Mouse (Mus musculus) layer of hippocampus, adult 2 months (tissue): Measurements from ENCODE around the gene Luzp2. TPM values are rescaled to one million over a fixed set of nuclear protein-coding genes. Genes with fewer than 3 reads are reported as not detected.
"Not testable (repeated sequence)": the region's sequence is repeated elsewhere in the genome, so short reads cannot be mapped to it uniquely, and the experiment has no call there.

Experiments used
- DNase-seq, 2 experiments: peaks; one replicate each; pipeline ENCODE4 v3.0.0; 2022; ENCODE audit warnings: low spot score in 2 of 2
- H3K27ac ChIP-seq: fragments of 200-600 bp; 2 replicates; pipeline ENCODE4 v1.8.1; 2022
- H3K4me3 ChIP-seq: fragments of 200-600 bp; 2 replicates; pipeline ENCODE4 v1.8.1; 2022; ENCODE audit warnings: mild to moderate bottlenecking
- CTCF ChIP-seq: fragments of 200-600 bp; conservative IDR thresholded peaks from 2 replicates; pipeline ENCODE4 v1.8.1; 2022; ENCODE audit warnings: antibody characterized with exemption, mild to moderate bottlenecking, moderate library complexity
- total RNA-seq, 2 experiments: library from RNA; stranded (reverse); gene quantifications; 2 replicates each; pipeline ENCODE4 v1.2.3; 2021

Luzp2 gene
- total RNA-seq, 2 experiments from 2014 or later = 66.1 to 68.6 TPM

GRCm38 (mm10) chr7:54893709-54894627 is 58.7 kb downstream of the Luzp2 start:
- DNase-seq = no peak
- no peak for TF ChIP-seq CTCF
- no peak overlapping the region for H3K4me3 ChIP-seq
- H3K27ac ChIP-seq = no peak overlapping the region

- H3K27ac ChIP-seq = no peak overlapping the region
- no peak overlapping the region for H3K4me3 ChIP-seq
- DNase-seq = no peak
- no peak for TF ChIP-seq CTCF
Measured at GRCm38 (mm10) chr7:54898589-54898988, 63.3 kb downstream of the Luzp2 start.

- peak overlapping the region; percentile 11; the same call in 1 of the 2 replicates for H3K4me3 ChIP-seq
- 0 out of 2 replicates have a peak overlapping the region, but pooled peaks have one; percentile 10 for H3K27ac ChIP-seq
- TF ChIP-seq CTCF = no peak
- peak in 1 of 2 experiments; percentile 14 for DNase-seq
Measured at GRCm38 (mm10) chr7:54909958-54910357, 74.7 kb downstream of the Luzp2 start.

GRCm38 (mm10) chr7:54914030-54914429 is 78.7 kb downstream of the Luzp2 start:
- no peak for TF ChIP-seq CTCF
- no peak for DNase-seq
- Histone ChIP-seq H3K4me3 (no peak overlapping the region), H3K27ac (no peak overlapping the region)

- no peak overlapping the region for H3K27ac ChIP-seq
- H3K4me3 ChIP-seq = no peak overlapping the region
- TF ChIP-seq CTCF = no peak
- DNase-seq = no peak
Measured at GRCm38 (mm10) chr7:54921991-54922390, 86.7 kb downstream of the Luzp2 start.

- DNase-seq = no peak
- Histone ChIP-seq H3K27ac (no peak overlapping the region), H3K4me3 (no peak overlapping the region)
- no peak for TF ChIP-seq CTCF
Measured at GRCm38 (mm10) chr7:54956759-54957158, 121.5 kb downstream of the Luzp2 start.

GRCm38 (mm10) chr7:54962678-54963077 is 127.4 kb downstream of the Luzp2 start:
- Histone ChIP-seq H3K27ac (no peak overlapping the region), H3K4me3 (no peak overlapping the region)
- no peak for TF ChIP-seq CTCF
- no peak for DNase-seq

GRCm38 (mm10) chr7:54977372-54977771 is 142.1 kb downstream of the Luzp2 start:
- Histone ChIP-seq H3K4me3 (no peak overlapping the region), H3K27ac (no peak overlapping the region)
- no peak for TF ChIP-seq CTCF
- no peak for DNase-seq

- TF ChIP-seq CTCF = no peak
- H3K4me3 ChIP-seq = no peak overlapping the region
- DNase-seq = no peak
- no peak overlapping the region for H3K27ac ChIP-seq
Measured at GRCm38 (mm10) chr7:54980585-54980984, 145.3 kb downstream of the Luzp2 start.

GRCm38 (mm10) chr7:55000397-55000796 is 165.1 kb downstream of the Luzp2 start:
- H3K27ac ChIP-seq = no peak overlapping the region
- no peak for TF ChIP-seq CTCF
- no peak overlapping the region for H3K4me3 ChIP-seq
- DNase-seq = no peak

GRCm38 (mm10) chr7:55009173-55009771 is 174.0 kb downstream of the Luzp2 start:
- no peak for DNase-seq
- Histone ChIP-seq H3K4me3 (no peak overlapping the region), H3K27ac (no peak overlapping the region)
- no peak for TF ChIP-seq CTCF

- not testable (repeated sequence) for H3K27ac ChIP-seq, H3K4me3 ChIP-seq, DNase-seq
Measured at GRCm38 (mm10) chr7:55133850-55134249, 298.6 kb downstream of the Luzp2 start.

- no peak overlapping the region for H3K4me3 ChIP-seq
- DNase-seq = no peak
- no peak for TF ChIP-seq CTCF
- H3K27ac ChIP-seq = no peak overlapping the region
Measured at GRCm38 (mm10) chr7:55188927-55189326, 353.6 kb downstream of the Luzp2 start.

GRCm38 (mm10) chr7:55189496-55189895 is 354.2 kb downstream of the Luzp2 start:
- no peak for TF ChIP-seq CTCF
- DNase-seq = peak; percentile 63 to 80
- Histone ChIP-seq H3K4me3 (no peak overlapping the region), H3K27ac (0 out of 2 replicates have a peak overlapping the region, but pooled peaks have one; percentile 33)
